Comparison of ENCODE assay signal across 15 mouse cellular contexts in genomic region chr8:94324071-94324470, GRCm38 (mm10). TPM values are rescaled to one million over a fixed set of nuclear protein-coding genes. Genes with fewer than 3 reads are reported as not detected.
DNase-seq lines count a peak whose midpoint lies in the region; TF ChIP-seq lines count a peak whose summit lies in the region.
"Had no signal": no experiment of that assay in that cellular context is flagged by ENCODE, and none has a peak within 500 bp of the region (broad histone marks: within the 10 kb centered on the region; RNA-seq: fewer than 3 reads in every experiment).

No protein-coding gene starts in this region.

- H3K27me3 ChIP-seq in splenic B cell, adult 2 months (ENCODE audit: control insufficient read depth, insufficient read depth, low read length, poor library complexity, severe bottlenecking): no peaks in the 10 kb centered on the region
- no peaks in the 10 kb centered on the region for H3K27me3 ChIP-seq in forebrain, embryonic 10.5 days (ENCODE audit: poor library complexity, severe bottlenecking)
- H3K27me3 ChIP-seq: intestine, embryonic 15.5 days; Patski; stomach, embryonic 15.5 days had no signal

- H3K4me3 ChIP-seq in gastrocnemius, adult 2 months: no peak overlapping the region
- no peak overlapping the region for H3K4me3 ChIP-seq in embryonic fibroblast, embryonic 13.5 days (ENCODE audit: insufficient read depth, low read length)
- no peak overlapping the region for H3K4me3 ChIP-seq in forebrain, embryonic 10.5 days
- H3K4me3 ChIP-seq: heart, adult 2 months; intestine, embryonic 15.5 days; stomach, embryonic 15.5 days had no signal

- no peak for TF ChIP-seq POLR2A in embryonic fibroblast, embryonic 13.5 days (IDR thresholded peaks at IDR 0.05; ENCODE audit: low read depth, low read length)

- no peaks in the 10 kb centered on the region for H3K36me3 ChIP-seq in splenic B cell, adult 2 months (ENCODE audit: control insufficient read depth, insufficient read depth, low read length, poor library complexity, severe bottlenecking)
- H3K36me3 ChIP-seq in forebrain, embryonic 10.5 days (replicated peaks): no peaks in the 10 kb centered on the region
- H3K36me3 ChIP-seq: intestine, embryonic 15.5 days; stomach, embryonic 15.5 days had no signal

- no peak for TF ChIP-seq CTCF in gastrocnemius, adult 2 months (IDR thresholded peaks at IDR 0.05)
- TF ChIP-seq CTCF in embryonic fibroblast, embryonic 13.5 days (IDR thresholded peaks at IDR 0.05; ENCODE audit: borderline replicate concordance, insufficient read depth, low read length): no peak

- 69% methylated on average over 12 of the region's 12 CpGs for WGBS in forebrain, embryonic 10.5 days

- peaks cover 6% of the 10 kb centered on the region for H3K4me1 ChIP-seq in embryonic fibroblast, embryonic 13.5 days (ENCODE audit: control insufficient read depth, insufficient read depth, low read length)
- H3K4me1 ChIP-seq in forebrain, embryonic 10.5 days: peaks cover 11% of the 10 kb centered on the region
- H3K4me1 ChIP-seq: intestine, embryonic 15.5 days; stomach, embryonic 15.5 days had no signal

- no peak overlapping the region for H3K27ac ChIP-seq in gastrocnemius, adult 2 months
- H3K27ac ChIP-seq in embryonic fibroblast, embryonic 13.5 days (ENCODE audit: insufficient read depth, low read length): peak overlapping the region; percentile 60; the same call in 1 of the 2 replicates
- no peak overlapping the region for H3K27ac ChIP-seq in forebrain, embryonic 10.5 days
- H3K27ac ChIP-seq: heart, adult 2 months; intestine, embryonic 15.5 days; liver, embryonic 14.5 days; stomach, embryonic 15.5 days had no signal

- no peaks in the 10 kb centered on the region for H3K9me3 ChIP-seq in forebrain, embryonic 10.5 days
- H3K9me3 ChIP-seq: intestine, embryonic 15.5 days; stomach, embryonic 15.5 days had no signal

- peak; percentile 32 for DNase-seq in gastrocnemius, adult 2 months
- DNase-seq in gastrocnemius, postnatal 10 days: no peak
- peak; percentile 58 for DNase-seq in CD4-positive, CD25-positive, alpha-beta regulatory T cell, adult 2 months (ENCODE audit: low read depth, low spot score)
- peak; percentile 38 for DNase-seq in splenic B cell, adult 2 months (ENCODE audit: low read depth, low spot score)
- no peak for DNase-seq in gastrocnemius, adult 18-20 months (ENCODE audit: low spot score)
- DNase-seq in testis, postnatal 14 days (ENCODE audit: low spot score): no peak
- DNase-seq in forebrain, embryonic 10.5 days (ENCODE audit: extremely low spot score, low spot score): no peak
- DNase-seq: adrenal gland, postnatal 25 days; heart, adult 2 months; kidney, postnatal 14 days had no signal

- intact Hi-C loops in gastrocnemius, adult 2 months (cut with DNase I): no loop called here

RNA-seq across cellular contexts. Expression of gene Slc12a3, which starts 4.9 kb away (rescaled TPM):
- total RNA-seq in gastrocnemius, adult 2 months (2021): not detected
- not detected for total RNA-seq in gastrocnemius, postnatal 10 days (2021)
- polyA plus RNA-seq in embryonic fibroblast, embryonic 13.5 days (2011; ENCODE audit: insufficient read length, low read depth, missing spikeins): 0.13 TPM in 1 of 2 replicates, not detected in the other
- total RNA-seq in gastrocnemius, adult 18-20 months (2021): under 1 TPM in 1 of 2 experiments, not detected in 1; 0.18 TPM
- polyA plus RNA-seq in forebrain, embryonic 10.5 days (2016; fragmentation: Nextera tagmentation; extraction: Ambion mirVana): not detected in 2 replicates

Comparison
In these comparisons a context has a peak if more than half of its experiments do, and no peak if none do; other contexts are left out.
1. DNase-seq: peak in gastrocnemius, adult 2 months (single experiment), CD4-positive, CD25-positive, alpha-beta regulatory T cell, adult 2 months (single experiment) and splenic B cell, adult 2 months (single experiment); none in gastrocnemius, postnatal 10 days (single experiment), gastrocnemius, adult 18-20 months (single experiment), testis, postnatal 14 days (single experiment) and forebrain, embryonic 10.5 days (single experiment).